Mouse (Mus musculus): ENCODE data around the gene Rbfox2.
"Not testable (repeated sequence)": the region's sequence is repeated elsewhere in the genome, so short reads cannot be mapped to it uniquely, and the experiment has no call there.

Gene Rbfox2

GRCm38 (mm10) chr15:77306547-77307261 lies at the start of gene Rbfox2:
Gene Rbfox2 (minus strand): TSS chr15:77307004.
- in situ Hi-C loops (cut with MboI, MseI), result no loop called here

- in situ Hi-C loops (cut with MboI, MseI), result no loop called here
Observed at GRCm38 (mm10) chr15:77356248-77356810, 49.5 kb upstream of the Rbfox2 start.

- in situ Hi-C loops (cut with MboI, MseI), result no loop called here
Observed at GRCm38 (mm10) chr15:77354848-77355551, 48.2 kb upstream of the Rbfox2 start.

- in situ Hi-C loops (cut with MboI, MseI), result no loop called here
Observed at GRCm38 (mm10) chr15:77354496-77354847, 47.7 kb upstream of the Rbfox2 start.

- in situ Hi-C loops (cut with MboI, MseI), result no loop called here
Observed at GRCm38 (mm10) chr15:77353764-77354163, 47.0 kb upstream of the Rbfox2 start.

- in situ Hi-C loops (cut with MboI, MseI), result no loop called here
Observed at GRCm38 (mm10) chr15:77352863-77353262, 46.1 kb upstream of the Rbfox2 start.

GRCm38 (mm10) chr15:77350117-77350516 lies 43.3 kb upstream of the Rbfox2 start:
- in situ Hi-C loops (cut with MboI, MseI), result no loop called here

- in situ Hi-C loops (cut with MboI, MseI), result loop anchor here (10.0 kb wide), 1 partner anchor 373 kb away; no protein-coding TSS in a partner anchor
Observed at GRCm38 (mm10) chr15:77348146-77348545, 41.3 kb upstream of the Rbfox2 start.

- in situ Hi-C loops (cut with MboI, MseI), result loop anchor here (10.0 kb wide), 1 partner anchor 370 kb away; no protein-coding TSS in a partner anchor
Observed at GRCm38 (mm10) chr15:77344127-77345125, 37.6 kb upstream of the Rbfox2 start.

GRCm38 (mm10) chr15:77343527-77344091 lies 36.8 kb upstream of the Rbfox2 start:
- in situ Hi-C loops (cut with MboI, MseI), result loop anchor here (10.0 kb wide), 1 partner anchor 369 kb away; no protein-coding TSS in a partner anchor

- in situ Hi-C loops (cut with MboI, MseI), result loop anchor here (10.0 kb wide), 1 partner anchor 368 kb away; no protein-coding TSS in a partner anchor
Observed at GRCm38 (mm10) chr15:77342962-77343526, 36.2 kb upstream of the Rbfox2 start.

- in situ Hi-C loops (cut with MboI, MseI), result loop anchor here (10.0 kb wide), 1 partner anchor 367 kb away; no protein-coding TSS in a partner anchor
Observed at GRCm38 (mm10) chr15:77342005-77342404, 35.2 kb upstream of the Rbfox2 start.

GRCm38 (mm10) chr15:77340581-77340980 lies 33.8 kb upstream of the Rbfox2 start:
- in situ Hi-C loops (cut with MboI, MseI), result loop anchor here (10.0 kb wide), 1 partner anchor 366 kb away; no protein-coding TSS in a partner anchor

DNA sequence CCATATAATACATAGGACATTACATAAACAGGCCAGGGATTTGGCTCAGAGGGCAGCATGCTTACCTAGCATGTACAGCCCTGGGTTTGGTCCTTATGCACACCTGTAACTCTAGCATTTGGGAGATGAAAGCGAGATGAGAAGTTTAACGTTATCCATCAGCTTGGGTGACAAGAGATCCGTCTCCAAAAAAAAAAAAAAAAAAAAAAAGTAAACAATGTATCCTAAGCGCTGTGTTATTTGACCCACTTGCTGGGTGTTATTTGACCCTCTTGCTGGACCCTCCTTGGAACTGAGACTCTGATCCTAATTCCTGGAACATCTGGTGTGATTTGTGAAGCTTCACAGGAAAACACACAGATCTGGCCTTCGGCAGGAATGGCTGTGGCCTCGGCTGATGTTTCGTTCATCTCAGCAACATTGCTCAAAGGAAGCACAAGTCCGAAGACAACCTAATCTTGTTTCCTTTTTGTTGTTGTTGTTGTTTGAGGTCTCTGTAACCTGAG lies 32.2 kb upstream of the Rbfox2 start:
- in situ Hi-C loops (cut with MboI, MseI), result no loop called here

GRCm38 (mm10) chr15:77338451-77338850 lies 31.6 kb upstream of the Rbfox2 start:
- in situ Hi-C loops (cut with MboI, MseI), result no loop called here

DNA sequence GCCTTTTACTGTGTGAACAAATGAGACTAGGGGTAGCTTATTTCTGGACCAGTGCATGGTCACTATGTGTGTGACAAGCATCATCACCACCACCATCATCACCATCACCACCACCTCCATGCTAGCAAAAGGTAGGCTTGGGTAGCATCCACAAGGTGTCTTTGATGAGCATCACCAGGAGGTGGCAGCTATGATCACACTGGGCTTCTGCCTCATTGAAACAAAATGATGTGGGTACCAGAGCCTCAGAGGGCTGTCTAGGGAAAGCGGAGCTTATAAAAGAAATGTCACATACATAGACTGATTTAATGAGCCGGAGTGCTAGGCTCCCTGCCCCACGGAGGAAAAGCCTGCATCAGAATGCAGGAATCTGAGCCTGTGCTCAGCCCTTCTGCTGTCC lies 31.1 kb upstream of the Rbfox2 start:
- in situ Hi-C loops (cut with MboI, MseI), result no loop called here

DNA sequence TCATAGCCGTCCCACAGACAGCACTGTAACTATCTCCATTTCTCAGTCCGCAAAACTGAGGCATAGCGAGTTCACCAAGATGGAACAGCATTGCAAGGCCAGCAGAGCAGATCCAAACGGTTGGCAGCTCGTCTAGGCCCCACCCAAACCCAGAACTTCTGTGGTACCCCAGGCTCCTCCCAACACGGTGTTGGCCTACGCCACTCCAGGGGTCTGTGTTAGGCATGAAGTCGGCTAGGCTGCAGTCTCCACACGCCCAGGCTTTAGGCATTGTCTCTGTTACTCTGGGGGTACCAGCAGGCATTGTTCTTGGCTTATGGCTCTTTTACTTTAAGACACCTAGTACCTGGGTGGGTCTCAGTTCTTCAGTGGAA lies 30.2 kb upstream of the Rbfox2 start:
- in situ Hi-C loops (cut with MboI, MseI), result no loop called here

DNA sequence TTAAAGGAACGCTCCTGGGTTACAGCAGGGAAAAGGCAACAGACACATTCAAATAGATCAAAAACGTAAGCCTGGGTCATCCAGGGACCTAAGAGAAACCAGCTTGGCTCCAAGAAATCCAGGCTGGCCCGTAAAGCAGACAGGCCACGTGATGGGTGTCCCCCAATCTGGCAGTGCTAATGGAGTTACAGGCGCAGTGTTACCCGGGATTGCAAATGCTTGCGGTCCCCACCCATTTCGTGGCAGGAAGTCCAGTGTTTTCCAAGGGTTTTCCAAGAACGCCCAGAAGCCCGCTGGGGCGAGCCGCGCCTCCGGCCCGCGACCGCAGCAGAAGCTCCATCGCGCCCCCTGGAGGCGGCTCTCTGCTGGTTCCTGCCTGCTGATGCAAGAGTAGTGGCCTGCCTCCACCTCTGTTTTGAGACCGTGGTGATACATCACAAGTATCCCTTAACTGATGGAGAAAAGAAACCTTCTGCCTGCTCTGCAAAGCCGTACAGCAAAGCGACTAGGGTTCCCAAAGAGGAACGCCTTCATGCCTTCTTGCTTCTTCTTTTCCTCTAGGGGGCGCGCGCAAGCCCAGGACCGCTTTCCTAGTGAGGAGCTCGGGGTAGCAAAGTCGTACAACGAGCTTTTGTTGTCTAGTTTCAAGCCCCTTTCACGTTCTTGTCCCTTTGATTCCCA lies 29.6 kb upstream of the Rbfox2 start:
- in situ Hi-C loops (cut with MboI, MseI), result no loop called here

DNA sequence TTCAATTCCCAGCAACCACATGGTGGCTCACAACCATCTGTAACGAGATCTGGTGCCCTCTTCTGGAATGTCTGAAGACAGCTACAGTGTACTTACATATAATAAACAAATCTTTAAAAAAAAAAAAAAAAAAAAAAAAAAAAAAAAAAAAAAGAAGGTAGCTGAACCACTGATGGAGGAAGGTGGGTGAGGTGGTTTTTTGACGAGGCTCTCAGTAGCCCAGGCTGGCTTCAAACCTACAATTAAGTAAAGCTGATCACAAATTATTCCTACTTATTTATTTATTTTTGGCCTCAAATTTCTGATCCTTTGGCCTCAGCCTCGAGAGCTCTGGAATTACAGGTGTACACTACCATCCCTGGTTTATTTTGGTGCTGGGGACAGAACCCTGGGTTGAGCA lies 28.4 kb upstream of the Rbfox2 start:
- in situ Hi-C loops (cut with MboI, MseI), result not testable (repeated sequence)

Measured in T-helper 1 cell (primary cell).